Mouse (Mus musculus): ENCODE results near the gene Tmeff2.

- TF ChIP-seq GATA1 (IDR thresholded peaks at IDR 0.05; ENCODE audit: low read length) (no peak), TAL1 (IDR thresholded peaks at IDR 0.05; ENCODE audit: low read length) (no peak)
Observed at GRCm38 (mm10) chr1:50970853-50971252, 70.4 kb downstream of the Tmeff2 start.

Data from erythroblast, embryonic 14.5 days (primary cell).